31 mouse cellular contexts compared by ENCODE assay signal in genomic region chr11:45861334-45861733, GRCm38 (mm10). TPM values are rescaled to one million over a fixed set of nuclear protein-coding genes. Genes with fewer than 3 reads are reported as not detected.
DNase-seq lines count a peak whose midpoint lies in the region; ATAC-seq lines count a peak whose summit lies in the region.
"Had no signal": no experiment of that assay in that cellular context is flagged by ENCODE, and none has a peak within 500 bp of the region (broad histone marks: within the 10 kb centered on the region; RNA-seq: fewer than 3 reads in every experiment).

No protein-coding gene starts in this region.

- WGBS in heart, embryonic 16.5 days, result 34% methylated on average over 7 of the region's 7 CpGs
- 36% methylated on average over 7 of the region's 7 CpGs for WGBS in liver, embryonic 11.5 days
- 36% methylated on average over 7 of the region's 7 CpGs for WGBS in liver, embryonic 16.5 days (ENCODE audit: insufficient replicate concordance)
- WGBS in hindbrain, embryonic 11.5 days, result 84% methylated on average over 7 of the region's 7 CpGs

- no peak for ATAC-seq in heart, embryonic 16.5 days (replicated peaks; ENCODE audit: extremely low read depth, insufficient read depth, low FRiP score)
- ATAC-seq in liver, embryonic 11.5 days (replicated peaks; ENCODE audit: low FRiP score), result peak; percentile 54; the same call in 1 of the 2 replicates
- 0 out of 2 replicates have a peak, but pooled peaks have one; percentile 25 for ATAC-seq in liver, embryonic 16.5 days (ENCODE audit: low read depth)
- ATAC-seq in hindbrain, embryonic 11.5 days (ENCODE audit: low FRiP score), result no peak
- ATAC-seq: forebrain, embryonic 15.5 days; midbrain, embryonic 15.5 days; Patski had no signal

- H3K4me2 ChIP-seq in heart, embryonic 16.5 days (ENCODE audit: low read depth, low read length), result no peak overlapping the region
- no peak overlapping the region for H3K4me2 ChIP-seq in liver, embryonic 11.5 days
- no peak overlapping the region for H3K4me2 ChIP-seq in liver, embryonic 16.5 days (ENCODE audit: low read depth, low read length)
- no peak overlapping the region for H3K4me2 ChIP-seq in hindbrain, embryonic 11.5 days (replicated peaks; ENCODE audit: low read depth, low read length)
- H3K4me2 ChIP-seq: embryonic facial prominence, embryonic 15.5 days; forebrain, embryonic 15.5 days; hindbrain, embryonic 12.5 days; limb, embryonic 13.5 days; midbrain, embryonic 15.5 days; neural tube, embryonic 13.5 days had no signal

- H3K27me3 ChIP-seq in heart, embryonic 16.5 days (ENCODE audit: control insufficient read depth, insufficient read depth, low read length), result no peaks in the 10 kb centered on the region
- no peaks in the 10 kb centered on the region for H3K27me3 ChIP-seq in liver, embryonic 11.5 days (replicated peaks; ENCODE audit: control insufficient read depth, insufficient read depth, low read length)
- H3K27me3 ChIP-seq in liver, embryonic 16.5 days (ENCODE audit: control insufficient read depth, insufficient read depth, low read depth, low read length), result no peaks in the 10 kb centered on the region
- no peaks in the 10 kb centered on the region for H3K27me3 ChIP-seq in hindbrain, embryonic 11.5 days (ENCODE audit: control insufficient read depth, insufficient read depth, low read length)
- H3K27me3 ChIP-seq: CH12.LX; embryonic facial prominence, embryonic 15.5 days; forebrain, embryonic 15.5 days; hindbrain, embryonic 12.5 days; limb, embryonic 13.5 days; midbrain, embryonic 15.5 days; neural tube, embryonic 13.5 days; Patski had no signal

- peak overlapping the region; percentile 10; the same call in 1 of the 2 replicates for H3K27ac ChIP-seq in heart, embryonic 16.5 days (ENCODE audit: low read length)
- peak overlapping the region; percentile 10; the same call in 1 of the 2 replicates for H3K27ac ChIP-seq in liver, embryonic 11.5 days (ENCODE audit: low read depth, low read length)
- peak overlapping the region; percentile 15; the same call in 1 of the 2 replicates for H3K27ac ChIP-seq in liver, embryonic 16.5 days (ENCODE audit: low read length)
- no peak overlapping the region for H3K27ac ChIP-seq in hindbrain, embryonic 11.5 days (ENCODE audit: low read depth, low read length)
- H3K27ac ChIP-seq: embryonic facial prominence, embryonic 15.5 days; forebrain, embryonic 15.5 days; hindbrain, embryonic 12.5 days; layer of hippocampus, adult 2 months; limb, embryonic 13.5 days; midbrain, embryonic 15.5 days; neural tube, embryonic 13.5 days had no signal

- H3K4me3 ChIP-seq in heart, embryonic 16.5 days (ENCODE audit: low read length), result no peak overlapping the region
- H3K4me3 ChIP-seq in liver, embryonic 11.5 days (ENCODE audit: low read depth, low read length), result no peak overlapping the region
- H3K4me3 ChIP-seq in liver, embryonic 16.5 days (ENCODE audit: low read depth, low read length), result no peak overlapping the region
- no peak overlapping the region for H3K4me3 ChIP-seq in hindbrain, embryonic 11.5 days (ENCODE audit: low read depth, low read length)
- H3K4me3 ChIP-seq: embryonic facial prominence, embryonic 15.5 days; forebrain, embryonic 15.5 days; hindbrain, embryonic 12.5 days; layer of hippocampus, adult 2 months; limb, embryonic 13.5 days; midbrain, embryonic 15.5 days; myocyte; neural tube, embryonic 13.5 days had no signal

- peaks cover 17% of the 10 kb centered on the region for H3K4me1 ChIP-seq in heart, embryonic 16.5 days (ENCODE audit: control insufficient read depth, insufficient read depth, low read length)
- H3K4me1 ChIP-seq in liver, embryonic 11.5 days (replicated peaks; ENCODE audit: control insufficient read depth, insufficient read depth, low read length), result peaks cover 37% of the 10 kb centered on the region
- peaks cover 48% of the 10 kb centered on the region for H3K4me1 ChIP-seq in liver, embryonic 16.5 days (ENCODE audit: control insufficient read depth, low read depth, low read length)
- H3K4me1 ChIP-seq in hindbrain, embryonic 11.5 days (replicated peaks; ENCODE audit: control insufficient read depth, insufficient read depth, low read length), result no peaks in the 10 kb centered on the region
- H3K4me1 ChIP-seq: embryonic facial prominence, embryonic 15.5 days had no signal

- no peak overlapping the region for H3K9ac ChIP-seq in heart, embryonic 16.5 days (ENCODE audit: low read length)
- no peak overlapping the region for H3K9ac ChIP-seq in liver, embryonic 11.5 days (ENCODE audit: low read depth, low read length)
- H3K9ac ChIP-seq in liver, embryonic 16.5 days (ENCODE audit: low read depth, low read length), result no peak overlapping the region
- H3K9ac ChIP-seq in hindbrain, embryonic 11.5 days (ENCODE audit: low read depth, low read length), result no peak overlapping the region
- H3K9ac ChIP-seq: embryonic facial prominence, embryonic 15.5 days; forebrain, embryonic 15.5 days; hindbrain, embryonic 12.5 days; limb, embryonic 13.5 days; midbrain, embryonic 15.5 days; neural tube, embryonic 13.5 days had no signal

- no peaks in the 10 kb centered on the region for H3K9me3 ChIP-seq in heart, embryonic 16.5 days (replicated peaks; ENCODE audit: control insufficient read depth, low read length)
- H3K9me3 ChIP-seq in liver, embryonic 11.5 days (ENCODE audit: control insufficient read depth, low read length), result no peaks in the 10 kb centered on the region
- no peaks in the 10 kb centered on the region for H3K9me3 ChIP-seq in liver, embryonic 16.5 days (replicated peaks; ENCODE audit: control insufficient read depth, low read length)
- no peaks in the 10 kb centered on the region for H3K9me3 ChIP-seq in hindbrain, embryonic 11.5 days (ENCODE audit: control insufficient read depth, low read length)
- H3K9me3 ChIP-seq: embryonic facial prominence, embryonic 15.5 days; forebrain, embryonic 15.5 days; G1E; hindbrain, embryonic 12.5 days; limb, embryonic 13.5 days; midbrain, embryonic 15.5 days; neural tube, embryonic 13.5 days had no signal

- no peak for DNase-seq in heart, postnatal 10 days
- DNase-seq in liver, embryonic 11.5 days (ENCODE audit: low spot score), result no peak
- no peak for DNase-seq in liver
- DNase-seq in hindbrain, embryonic 11.5 days (ENCODE audit: low spot score), result no peak
- no peak for DNase-seq in left cerebral cortex, postnatal 4 days
- DNase-seq: adrenal gland, adult 2 months; B cell, adult 2 months; cerebellum, adult 11 months; cerebellum, adult 9-11 months; gastrocnemius, postnatal 14 days; heart, adult 18-20 months; heart, postnatal 14 days; kidney, postnatal 14 days; lung, adult 2 months; lung, postnatal 14 days; retina, postnatal 1 day; right cerebral cortex, postnatal 25 days; thymus, postnatal 14 days had no signal

- intact Hi-C loops in heart, postnatal 10 days (cut with DNase I), result no loop called here
- intact Hi-C loops in left cerebral cortex, postnatal 4 days (cut with DNase I), result no loop called here

- peaks cover 3% of the 10 kb centered on the region; the same call in 1 of the 2 replicates for H3K36me3 ChIP-seq in heart, embryonic 16.5 days (ENCODE audit: control insufficient read depth, insufficient read depth)
- peaks cover 9% of the 10 kb centered on the region for H3K36me3 ChIP-seq in liver, embryonic 11.5 days (ENCODE audit: control insufficient read depth, insufficient read depth, low read length)
- H3K36me3 ChIP-seq in liver, embryonic 16.5 days (ENCODE audit: control insufficient read depth, insufficient read depth), result peaks cover 11% of the 10 kb centered on the region
- no peaks in the 10 kb centered on the region for H3K36me3 ChIP-seq in hindbrain, embryonic 11.5 days (ENCODE audit: control insufficient read depth, insufficient read depth, low read length)
- H3K36me3 ChIP-seq: embryonic facial prominence, embryonic 15.5 days; forebrain, embryonic 15.5 days; hindbrain, embryonic 12.5 days; midbrain, embryonic 15.5 days; neural tube, embryonic 13.5 days had no signal

RNA-seq across cellular contexts. Expression of gene Clint1, which starts 9.5 kb away (rescaled TPM):
- polyA plus RNA-seq in heart, embryonic 16.5 days (2015; fragmentation: Nextera tagmentation; extraction: Ambion mirVana), result 47.8 and 56.4 TPM in 2 replicates
- 10 to 100 TPM; 44.6 to 45.7 TPM for total RNA-seq in heart, postnatal 10 days (2021)
- 102 and 113 TPM in 2 replicates for polyA plus RNA-seq in liver, embryonic 11.5 days (2014; fragmentation: Nextera tagmentation; extraction: Ambion mirVana)
- polyA plus RNA-seq in liver, embryonic 16.5 days (2015; fragmentation: Nextera tagmentation; extraction: Ambion mirVana), result 52.2 and 52.8 TPM in 2 replicates
- polyA plus RNA-seq in hindbrain, embryonic 11.5 days (2014; fragmentation: Nextera tagmentation; extraction: Ambion mirVana), result 52.1 and 64.0 TPM in 2 replicates
- 10 to 100 TPM; 41.0 to 42.3 TPM for total RNA-seq in left cerebral cortex, postnatal 4 days (2021)

Comparison
In these comparisons a context has a peak if more than half of its experiments do, and no peak if none do; other contexts are left out.
1. ATAC-seq: peak in liver, embryonic 11.5 days (single experiment) and liver, embryonic 16.5 days (single experiment); none in heart, embryonic 16.5 days (single experiment) and hindbrain, embryonic 11.5 days (single experiment).